Mouse (Mus musculus): ENCODE data around the gene Ifna6.

- TF ChIP-seq CTCF (IDR thresholded peaks at IDR 0.05; ENCODE audit: low read depth) (no peak), EP300 (IDR thresholded peaks at IDR 0.05; ENCODE audit: low read depth) (no peak)
These were observed 41.0 kb downstream of the Ifna6 start for GRCm38 (mm10) chr4:88867926-88868911.

Measured in heart, postnatal 0 days (tissue).